Mouse (Mus musculus) lung, postnatal 0 days (tissue): ENCODE data around the gene Nrg3.

ENCODE experiments used
- CTCF ChIP-seq: IDR thresholded peaks from 2 replicates; pipeline ENCODE4 v1.5.1; 2016; ENCODE audit warnings: antibody characterized with exemption, mild to moderate bottlenecking
- EP300 ChIP-seq: IDR thresholded peaks from 2 replicates; pipeline ENCODE4 v1.6.1; 2016; ENCODE audit warnings: antibody characterized with exemption, mild to moderate bottlenecking, control low read depth

DNA sequence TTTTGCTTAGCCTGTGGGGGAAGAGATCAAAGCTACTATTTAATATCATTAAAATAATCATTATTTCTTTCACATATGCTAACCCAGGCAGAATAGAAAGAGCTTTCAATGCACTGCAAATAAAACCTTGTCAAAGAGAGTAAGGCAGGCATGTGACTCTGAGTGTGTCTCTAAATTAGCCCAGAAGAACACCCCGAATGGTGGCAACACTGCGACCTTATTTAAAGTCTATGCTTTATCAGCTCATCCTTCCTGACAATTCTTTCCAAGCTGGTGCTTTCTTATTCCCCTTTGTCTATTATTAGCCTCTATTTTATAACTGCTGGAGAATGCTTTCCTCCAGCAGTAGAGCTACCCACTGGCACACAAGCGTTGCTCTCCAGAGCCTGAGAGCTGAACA is 475.0 kb downstream of the Nrg3 start:
- TF ChIP-seq CTCF (no peak), EP300 (no peak)
